In the genomic region with DNA sequence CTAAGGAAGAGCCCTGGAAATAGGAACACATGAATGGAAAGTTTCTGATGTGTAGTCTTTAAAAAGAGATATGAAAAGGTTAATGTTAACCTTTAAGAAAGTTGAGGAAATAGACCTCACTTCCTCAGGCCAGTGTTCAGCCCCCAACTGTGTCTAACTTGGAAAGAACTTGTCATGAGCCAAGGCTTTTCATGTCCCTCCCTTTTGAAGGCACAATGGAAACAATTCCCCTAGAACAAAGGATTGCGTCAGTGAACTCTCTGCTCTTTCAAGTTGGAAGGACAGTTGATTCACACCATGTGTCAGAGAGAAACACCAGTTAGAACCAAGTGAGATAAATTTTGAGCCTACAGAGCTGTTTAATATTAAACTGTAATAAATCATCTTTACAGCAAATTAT, we compare ENCODE assay signal across 18 mouse cellular contexts. TPM values are rescaled to one million over a fixed set of nuclear protein-coding genes. Genes with fewer than 3 reads are reported as not detected.
DNase-seq lines count a peak whose midpoint lies in the region; ATAC-seq and TF ChIP-seq lines count a peak whose summit lies in the region.
"Had no signal": no experiment of that assay in that cellular context is flagged by ENCODE, and none has a peak within 500 bp of the region (broad histone marks: within the 10 kb centered on the region; RNA-seq: fewer than 3 reads in every experiment).

No protein-coding gene starts in this region.

- in situ Hi-C loops in ES-E14 (cut with MboI; ENCODE audit: low sequenced_read_pairs in 2 of 2, unreplicated experiment in 2 of 2): loop anchor here in 1 of 2 experiments (25.0 kb wide), 1 partner anchor 108 kb away; a partner anchor contains a TSS

- H3K9ac ChIP-seq in ES-E14 (ENCODE audit: insufficient read depth, low read depth, low read length, poor library complexity, severe bottlenecking): no peak overlapping the region
- H3K9ac ChIP-seq: limb, embryonic 13.5 days; lung, embryonic 15.5 days; midbrain, embryonic 15.5 days; neural tube, embryonic 13.5 days had no signal

- H3K27ac ChIP-seq in gastrocnemius, adult 2 months: peak overlapping the region; percentile 2; the same call in 1 of the 2 replicates
- peak overlapping the region; percentile 51; the same call in 1 of the 2 replicates for H3K27ac ChIP-seq in left cerebral cortex, adult 2 months
- H3K27ac ChIP-seq in ES-E14 (ENCODE audit: insufficient read depth, low read depth, low read length, poor library complexity, severe bottlenecking): no peak overlapping the region
- H3K27ac ChIP-seq: limb, embryonic 13.5 days; lung, embryonic 15.5 days; midbrain, embryonic 15.5 days; neural tube, embryonic 13.5 days had no signal

- no peak overlapping the region for H3K4me3 ChIP-seq in gastrocnemius, adult 2 months
- H3K4me3 ChIP-seq in left cerebral cortex, adult 2 months: no peak overlapping the region
- no peak overlapping the region for H3K4me3 ChIP-seq in ES-E14 (ENCODE audit: insufficient read depth in 1 of 2, low read depth in 1 of 2, low read length in 2 of 2, poor library complexity in 1 of 2, severe bottlenecking in 1 of 2)
- H3K4me3 ChIP-seq: limb, embryonic 13.5 days; lung, embryonic 15.5 days; midbrain, embryonic 15.5 days; neural tube, embryonic 13.5 days had no signal

- no peak for ATAC-seq in monocyte, adult 5-6 weeks (replicated peaks; ENCODE audit: insufficient number of reproducible peaks, low FRiP score, low TSS enrichment, poor library complexity, severe bottlenecking)
- ATAC-seq: CD4-positive, CD25-positive, alpha-beta regulatory T cell, adult 4 months; inflammation-experienced regulatory T-cells, adult 6 months; midbrain, embryonic 15.5 days had no signal

- peaks cover 0 to 4% of the 10 kb centered on the region in 2 experiments; a peak in 1 of 4 replicates for H3K4me1 ChIP-seq in ES-E14 (ENCODE audit: control insufficient read depth in 2 of 2, insufficient read depth in 2 of 2, low read length in 2 of 2, poor library complexity in 1 of 2)
- H3K4me1 ChIP-seq: lung, embryonic 15.5 days; midbrain, embryonic 15.5 days had no signal

- H3K9me3 ChIP-seq in ES-E14 (ENCODE audit: control insufficient read depth, insufficient read depth, low read depth, low read length): no peaks in the 10 kb centered on the region
- H3K9me3 ChIP-seq: limb, embryonic 13.5 days; lung, embryonic 15.5 days; midbrain, embryonic 15.5 days; neural tube, embryonic 13.5 days had no signal

- DNase-seq in gastrocnemius, adult 2 months: no peak
- DNase-seq in gastrocnemius, postnatal 14 days: no peak
- DNase-seq in left cerebral cortex, adult 2 months (ENCODE audit: extremely low spot score in 1 of 2, low spot score in 2 of 2): no peak
- no peak for DNase-seq in left cerebral cortex, adult 9 months (ENCODE audit: low spot score in 2 of 2)
- DNase-seq in ES-E14 (ENCODE audit: low read depth, low spot score): peak; percentile 55
- DNase-seq in lung, postnatal 25 days (ENCODE audit: low spot score): peak; percentile 21
- DNase-seq in cerebellum, postnatal 14 days: no peak
- DNase-seq: adrenal gland, postnatal 10 days; kidney, postnatal 25 days; layer of hippocampus, postnatal 36 days; thymus, adult 2 months had no signal

- intact Hi-C loops in gastrocnemius, adult 2 months (cut with DNase I): no loop called here
- intact Hi-C loops in gastrocnemius, postnatal 14 days (cut with DNase I; ENCODE audit: low total_unique reads): no loop called here
- intact Hi-C loops in left cerebral cortex, adult 2 months (cut with DNase I): no loop called here

- no peaks in the 10 kb centered on the region for H3K36me3 ChIP-seq in ES-E14 (ENCODE audit: control insufficient read depth, insufficient read depth, low read length, poor library complexity, severe bottlenecking)
- H3K36me3 ChIP-seq: limb, embryonic 13.5 days; lung, embryonic 15.5 days; midbrain, embryonic 15.5 days; neural tube, embryonic 13.5 days had no signal

- TF ChIP-seq CTCF in gastrocnemius, adult 2 months (IDR thresholded peaks at IDR 0.05): no peak
- TF ChIP-seq CTCF in left cerebral cortex, adult 2 months (IDR thresholded peaks at IDR 0.05): no peak

TF ChIP-seq in ES-E14, 5 proteins besides CTCF, POLR2A, EP300 and RAD21:
- TF ChIP-seq ZC3H11A (IDR thresholded peaks at IDR 0.05; ENCODE audit: borderline replicate concordance, low read depth, low read length) (no peak), CHD2 (IDR thresholded peaks at IDR 0.05; ENCODE audit: low read depth, low read length) (no peak)

RNA-seq across cellular contexts. Expression of a gene that starts 39.6 kb away (rescaled TPM):
- total RNA-seq in gastrocnemius, adult 2 months (2021): 10 to 100 TPM; 14.0 to 16.3 TPM
- total RNA-seq in gastrocnemius, postnatal 14 days (2021): 10 to 100 TPM in 1 of 2 experiments, 1 to 10 TPM in 1; 9.8 to 11.7 TPM
- total RNA-seq in left cerebral cortex, adult 2 months (2021): 10 to 100 TPM; 85.0 to 93.3 TPM
- total RNA-seq in ES-E14 (2012; rRNA removed): 18.1 and 19.8 TPM in 2 replicates
- total RNA-seq in monocyte, adult 5-6 weeks (2017): 16.1 to 25.8 TPM (median 18.2 TPM) in 3 replicates

Comparison
In these comparisons a context has a peak if more than half of its experiments do, and no peak if none do; other contexts are left out.
1. DNase-seq: peak in ES-E14 (single experiment) and lung, postnatal 25 days (single experiment); none in gastrocnemius, adult 2 months (single experiment), gastrocnemius, postnatal 14 days (single experiment), left cerebral cortex, adult 2 months (0 of 2), left cerebral cortex, adult 9 months (0 of 2) and cerebellum, postnatal 14 days (0 of 2).